Mouse (Mus musculus) thymus, postnatal 10 days (tissue): ENCODE measurements around the gene Notch2.

Experiments used
- DNase-seq, 2 experiments: peaks; one replicate each; pipeline ENCODE4 v3.0.0; 2021; ENCODE audit warnings: low spot score in 2 of 2

The Notch2 gene

DNA sequence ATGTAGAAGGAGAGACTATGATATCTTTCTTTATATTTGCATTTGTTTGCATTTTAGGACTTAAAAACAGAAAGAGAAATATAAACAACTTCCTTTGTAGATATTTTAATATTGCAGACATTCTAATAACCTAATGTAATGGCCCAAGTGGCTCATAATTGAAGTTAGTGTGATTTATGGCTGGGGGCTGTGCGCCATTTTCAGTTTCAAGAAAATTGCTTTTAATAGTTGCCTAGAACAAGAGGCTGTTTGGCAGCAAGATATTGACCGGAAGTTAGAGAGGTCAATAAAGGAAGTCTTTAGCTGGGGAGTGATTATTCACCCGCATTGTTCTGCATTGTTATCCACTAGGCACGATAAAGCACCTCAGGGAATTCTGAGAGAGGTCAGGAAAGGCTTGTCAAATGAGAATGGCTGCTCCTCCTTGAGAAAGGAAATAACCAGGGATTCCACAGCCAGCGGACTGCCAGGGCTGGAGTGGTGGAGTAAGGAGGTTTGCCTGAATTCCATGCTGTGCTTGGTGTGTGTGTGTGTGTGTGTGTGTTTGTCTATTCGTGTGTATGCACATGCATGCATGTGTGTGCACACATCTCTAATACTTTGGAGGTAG lies 61.4 kb downstream of the Notch2 start:
- DNase-seq = no peak

GRCm38 (mm10) chr3:98077866-98078265 lies 64.5 kb downstream of the Notch2 start:
- no peak for DNase-seq

DNA sequence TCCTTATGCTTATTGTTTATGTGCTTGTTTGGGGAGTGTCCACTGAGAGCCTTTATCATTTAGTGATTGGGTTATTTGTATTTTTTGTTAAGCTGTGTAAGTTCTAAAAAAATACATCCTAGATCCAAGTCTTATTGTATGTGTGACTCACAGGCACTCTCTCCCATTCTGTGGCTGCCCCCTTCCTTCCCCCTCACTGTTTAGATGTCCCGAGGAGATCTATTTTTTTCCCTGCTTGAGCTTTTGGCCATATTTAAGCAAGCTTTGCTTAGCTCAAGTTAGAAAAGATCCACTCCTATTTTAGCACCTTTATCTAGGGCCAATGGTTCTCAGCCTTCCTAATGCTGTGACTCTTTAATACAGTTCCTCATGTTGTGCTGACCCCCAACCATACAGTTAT lies 65.5 kb downstream of the Notch2 start:
- no peak for DNase-seq

- no peak for DNase-seq
These were observed 66.4 kb downstream of the Notch2 start for GRCm38 (mm10) chr3:98079601-98080215.

DNA sequence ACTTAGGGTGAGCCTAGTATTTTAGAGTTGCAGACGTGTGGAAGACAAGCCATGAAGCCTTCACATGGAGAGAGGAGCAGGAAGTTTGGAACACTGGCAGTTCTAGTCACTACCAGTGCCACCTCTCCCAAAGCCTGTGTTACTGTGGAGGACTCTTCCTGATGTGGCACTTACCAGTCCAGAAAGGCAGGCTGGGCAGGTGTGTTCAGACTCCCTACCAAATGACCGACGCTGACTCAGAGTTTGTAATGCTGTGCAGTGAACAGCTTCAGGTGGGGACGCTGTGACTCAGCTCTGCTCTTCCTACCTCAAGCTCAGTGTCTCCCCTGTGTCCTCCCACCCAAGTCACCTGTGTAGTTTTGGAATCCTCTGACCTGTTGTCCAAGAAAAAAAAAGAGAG lies 67.3 kb downstream of the Notch2 start:
- no peak for DNase-seq

GRCm38 (mm10) chr3:98082188-98082587 lies 68.9 kb downstream of the Notch2 start:
- DNase-seq = no peak

GRCm38 (mm10) chr3:98082972-98083371 lies 69.6 kb downstream of the Notch2 start:
- DNase-seq = no peak

GRCm38 (mm10) chr3:98084061-98084655 lies 70.8 kb downstream of the Notch2 start:
- DNase-seq = no peak

- no peak for DNase-seq
These were observed 71.5 kb downstream of the Notch2 start for GRCm38 (mm10) chr3:98084870-98085269.

DNA sequence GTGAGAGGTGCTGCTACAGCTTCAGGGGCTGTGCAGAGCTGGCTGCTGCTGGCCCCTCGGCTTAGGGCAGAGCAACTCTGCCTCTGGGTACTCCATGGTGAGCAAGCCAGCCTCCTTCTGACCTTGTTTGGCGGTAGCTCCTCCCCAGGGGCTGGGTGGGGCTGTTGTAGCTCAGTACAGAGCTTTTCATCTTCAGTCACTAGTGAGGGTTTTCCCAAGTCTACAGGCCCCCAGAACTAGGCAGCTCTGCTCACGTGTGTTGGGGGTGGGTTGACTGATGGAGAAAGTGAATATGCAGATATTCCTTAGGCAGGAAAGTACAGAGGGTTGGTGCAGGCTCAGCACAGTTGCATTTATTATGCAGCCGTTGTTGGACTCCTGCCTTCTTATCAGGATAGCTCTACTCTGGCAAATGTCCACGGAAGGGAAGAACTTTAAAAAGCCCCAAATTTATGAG lies 72.5 kb downstream of the Notch2 start:
- DNase-seq = no peak

- DNase-seq = no peak
These were observed 73.1 kb downstream of the Notch2 start for GRCm38 (mm10) chr3:98086441-98086840.

DNA sequence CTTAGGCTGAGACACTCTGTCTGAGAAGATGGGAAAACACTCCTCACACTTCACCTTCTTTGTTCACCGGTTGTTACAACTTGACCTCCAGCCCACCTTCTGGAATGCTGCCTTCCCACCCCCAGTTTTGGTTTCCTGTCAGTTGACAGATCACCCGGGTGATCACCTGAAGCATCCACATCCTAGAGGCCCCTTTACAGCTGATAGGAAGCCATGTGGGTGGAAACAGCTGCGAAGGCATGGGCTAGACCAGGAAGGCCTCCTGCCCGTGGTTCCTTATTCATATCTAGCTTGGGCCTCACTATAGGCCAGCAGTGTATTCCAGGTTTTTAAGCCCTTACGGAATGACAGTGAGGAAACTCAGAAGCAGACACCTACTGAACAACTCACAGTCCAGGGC lies 73.5 kb downstream of the Notch2 start:
- no peak for DNase-seq

GRCm38 (mm10) chr3:98087551-98087950 lies 74.2 kb downstream of the Notch2 start:
- no peak for DNase-seq

GRCm38 (mm10) chr3:98089702-98090101 lies 76.4 kb downstream of the Notch2 start:
- no peak for DNase-seq

DNA sequence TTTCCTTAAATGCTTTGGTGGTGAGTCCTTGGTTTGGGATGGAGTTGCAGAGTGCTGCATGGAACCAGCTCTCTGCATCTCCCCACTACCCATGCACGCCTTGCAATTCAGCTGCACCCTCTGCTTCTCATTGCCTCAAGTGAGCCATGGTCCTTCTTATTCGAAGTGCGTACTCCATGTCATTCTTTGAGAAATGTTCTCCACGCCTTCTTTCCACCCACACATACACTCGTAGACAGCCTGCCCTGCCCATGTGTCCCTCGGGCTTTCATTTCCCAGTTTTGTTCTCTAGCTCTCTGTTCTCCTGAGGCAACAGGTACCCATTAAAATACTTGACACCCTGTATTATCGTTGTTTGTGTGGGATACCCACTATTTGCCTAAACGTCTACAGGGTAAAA lies 76.8 kb downstream of the Notch2 start:
- DNase-seq = no peak

GRCm38 (mm10) chr3:98092680-98093370 lies 79.5 kb downstream of the Notch2 start:
- no peak for DNase-seq

DNA sequence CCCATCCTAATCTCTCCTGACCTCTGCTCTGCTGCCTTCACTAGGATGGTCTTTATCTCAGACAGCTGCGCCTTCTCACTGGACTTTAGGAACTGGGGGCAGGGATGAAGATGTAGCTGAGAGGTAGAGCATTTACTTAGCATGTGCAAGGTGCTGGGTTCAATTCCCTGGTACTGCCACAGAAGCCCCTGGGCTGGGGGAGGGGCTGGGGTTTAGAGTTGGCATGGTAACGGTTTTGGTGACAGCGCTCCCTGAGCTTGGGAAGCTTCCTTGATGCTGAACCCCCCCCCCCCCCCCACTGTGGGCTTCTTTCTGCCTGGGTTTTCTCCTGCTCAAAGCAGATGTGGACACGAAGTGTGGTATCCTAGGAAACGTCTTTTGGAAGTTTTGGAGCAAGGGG lies 80.6 kb downstream of the Notch2 start:
- no peak for DNase-seq

DNA sequence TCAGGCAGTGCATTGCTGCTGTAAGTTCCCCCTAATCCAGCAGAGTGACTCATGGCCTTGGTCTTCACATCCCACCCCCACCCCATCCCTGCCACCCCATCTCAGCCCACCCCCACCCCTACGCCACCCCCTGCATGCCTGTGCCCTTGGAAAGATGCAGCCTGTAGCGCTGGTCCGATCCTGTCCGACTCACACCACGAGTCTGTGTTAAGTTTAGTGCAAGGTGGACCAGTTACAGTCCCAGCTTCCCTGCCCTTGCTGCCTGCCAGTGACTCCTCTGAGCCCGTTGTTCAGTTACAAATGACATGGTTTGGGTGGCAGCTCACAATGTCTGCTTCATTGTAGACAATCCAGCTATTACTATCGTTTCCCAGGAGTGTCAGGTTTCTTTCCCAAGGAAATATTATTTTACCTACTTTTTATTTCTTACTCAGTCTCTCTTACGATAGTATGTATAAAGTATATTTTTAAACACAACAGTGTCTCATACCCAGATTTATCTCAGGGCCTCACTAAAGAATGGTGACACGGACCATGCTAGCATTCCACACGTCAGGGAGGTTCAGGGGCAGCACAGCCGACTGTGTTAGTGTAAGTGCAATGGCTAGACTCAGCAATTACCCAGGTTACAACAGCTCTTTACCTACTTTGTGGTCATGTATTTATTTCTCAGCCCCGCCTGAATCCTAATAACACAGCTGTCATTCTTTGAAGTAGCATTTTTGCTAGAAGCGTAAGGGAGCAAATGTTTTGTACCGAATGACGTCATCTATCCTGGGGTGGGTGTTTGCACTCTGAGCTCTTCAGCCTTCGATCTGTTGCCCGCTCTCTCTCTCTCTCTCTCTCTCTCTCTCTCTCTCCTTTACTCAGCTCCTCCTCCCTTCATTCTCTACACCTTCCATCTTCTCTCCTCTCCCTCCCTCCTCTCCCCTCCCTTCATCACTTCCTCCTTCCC lies 81.6 kb downstream of the Notch2 start:
- DNase-seq = no peak

- no peak for DNase-seq
These were observed 83.7 kb downstream of the Notch2 start for GRCm38 (mm10) chr3:98096981-98097380.

GRCm38 (mm10) chr3:98098676-98099075 lies 85.3 kb downstream of the Notch2 start:
- DNase-seq = no peak

GRCm38 (mm10) chr3:98099287-98099686 lies 86.0 kb downstream of the Notch2 start:
- DNase-seq = peak in 1 of 2 experiments; percentile 36

DNA sequence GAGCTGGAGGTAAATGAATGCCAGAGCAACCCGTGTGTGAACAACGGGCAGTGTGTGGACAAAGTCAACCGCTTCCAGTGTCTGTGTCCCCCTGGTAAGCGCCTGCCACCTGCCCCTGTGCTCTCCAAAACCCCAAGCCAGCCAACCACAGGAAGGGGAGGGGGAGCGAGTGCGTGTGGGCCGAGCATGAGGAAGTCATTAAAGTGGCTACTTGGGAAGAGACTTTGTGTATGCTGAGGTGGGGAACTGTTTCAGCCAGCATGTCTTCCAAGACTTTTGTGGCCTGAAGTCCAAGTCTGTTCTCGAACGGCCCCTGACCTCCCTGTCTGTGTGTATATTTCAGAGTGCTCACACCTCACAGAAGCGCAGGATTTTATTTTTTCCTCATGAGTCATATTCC lies 88.2 kb downstream of the Notch2 start:
- no peak for DNase-seq
